Comparison of ENCODE assay signal across 14 mouse cellular contexts in the genomic region with DNA sequence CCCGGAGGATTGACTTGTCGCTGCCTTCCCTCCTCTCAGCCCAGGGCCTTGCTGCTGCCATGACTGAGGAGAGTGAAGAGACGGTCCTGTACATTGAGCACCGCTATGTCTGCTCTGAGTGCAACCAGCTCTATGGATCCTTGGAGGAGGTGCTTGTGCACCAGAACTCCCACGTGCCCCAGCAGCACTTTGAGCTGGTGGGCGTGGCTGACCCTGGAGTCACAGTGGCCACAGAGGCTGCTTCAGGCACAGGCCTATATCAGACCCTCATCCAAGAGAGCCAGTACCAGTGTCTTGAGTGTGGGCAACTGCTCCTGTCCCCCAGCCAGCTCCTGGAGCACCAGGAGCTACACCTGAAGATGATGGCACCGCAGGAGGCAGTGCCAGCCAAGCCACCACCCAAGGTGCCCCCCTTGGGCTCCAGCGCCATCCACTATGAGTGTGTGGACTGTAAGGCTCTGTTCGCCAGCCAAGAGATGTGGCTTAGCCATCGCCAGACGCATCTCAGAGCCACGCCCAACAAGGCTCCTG. TPM values are rescaled to one million over a fixed set of nuclear protein-coding genes. Genes with fewer than 3 reads are reported as not detected.
A peak's percentile ranks its signal among the peaks of the same experiment; 100 is the strongest.
DNase-seq lines count a peak whose midpoint lies in the region; ATAC-seq lines count a peak whose summit lies in the region.
"Had no signal": no experiment of that assay in that cellular context is flagged by ENCODE, and none has a peak within 500 bp of the region (broad histone marks: within the 10 kb centered on the region; RNA-seq: fewer than 3 reads in every experiment).

No protein-coding gene starts in this region.

- no peaks in the 10 kb centered on the region for H3K9me3 ChIP-seq in heart, embryonic 12.5 days (replicated peaks)
- no peaks in the 10 kb centered on the region for H3K9me3 ChIP-seq in midbrain, embryonic 10.5 days (replicated peaks)
- H3K9me3 ChIP-seq in midbrain, embryonic 14.5 days (ENCODE audit: control insufficient read depth, low read length) = no peaks in the 10 kb centered on the region
- H3K9me3 ChIP-seq: stomach, embryonic 15.5 days had no signal

- H3K27ac ChIP-seq in heart, embryonic 12.5 days (ENCODE audit: poor library complexity, severe bottlenecking) = no peak overlapping the region
- H3K27ac ChIP-seq in midbrain, embryonic 10.5 days (replicated peaks) = no peak overlapping the region
- no peak overlapping the region for H3K27ac ChIP-seq in midbrain, embryonic 14.5 days (replicated peaks; ENCODE audit: low read depth, low read length)
- H3K27ac ChIP-seq: stomach, embryonic 15.5 days had no signal

- DNase-seq in heart, postnatal 4 days = no peak
- DNase-seq in midbrain, embryonic 10.5 days (ENCODE audit: low spot score) = no peak
- DNase-seq in midbrain, embryonic 14.5 days = no peak
- peak; percentile 57 to 76 for DNase-seq in kidney, postnatal 25 days
- DNase-seq in urinary bladder, postnatal 36 days (ENCODE audit: low spot score in 2 of 2) = no peak
- DNase-seq in spleen, postnatal 4 days (ENCODE audit: low spot score in 2 of 2) = no peak
- DNase-seq: cerebellum, adult 2 months; embryo, embryonic 11 days; heart, postnatal 14 days; thymus, postnatal 36 days had no signal

- 0 out of 2 replicates have a peak overlapping the region, but pooled peaks have one; percentile 45 for H3K9ac ChIP-seq in heart, embryonic 12.5 days
- no peak overlapping the region for H3K9ac ChIP-seq in midbrain, embryonic 14.5 days (replicated peaks; ENCODE audit: low read length)
- H3K9ac ChIP-seq: stomach, embryonic 15.5 days had no signal

- H3K27me3 ChIP-seq in heart, embryonic 12.5 days (replicated peaks) = no peaks in the 10 kb centered on the region
- no peaks in the 10 kb centered on the region for H3K27me3 ChIP-seq in midbrain, embryonic 10.5 days (ENCODE audit: low read depth, poor library complexity, severe bottlenecking)
- H3K27me3 ChIP-seq in midbrain, embryonic 14.5 days (ENCODE audit: control insufficient read depth, insufficient read depth, low read length) = no peaks in the 10 kb centered on the region
- H3K27me3 ChIP-seq: stomach, embryonic 15.5 days had no signal

- peaks cover 36% of the 10 kb centered on the region for H3K4me1 ChIP-seq in heart, embryonic 12.5 days (replicated peaks)
- H3K4me1 ChIP-seq in midbrain, embryonic 10.5 days = peaks cover 48% of the 10 kb centered on the region
- peaks cover 20% of the 10 kb centered on the region for H3K4me1 ChIP-seq in midbrain, embryonic 14.5 days (ENCODE audit: control insufficient read depth, insufficient read depth, low read length)

- WGBS in heart, embryonic 12.5 days = 83% methylated on average over 12 of the region's 12 CpGs
- WGBS in midbrain, embryonic 10.5 days = 87% methylated on average over 12 of the region's 12 CpGs
- 81% methylated on average over 12 of the region's 12 CpGs for WGBS in midbrain, embryonic 14.5 days

- H3K4me2 ChIP-seq in heart, embryonic 12.5 days = no peak overlapping the region
- no peak overlapping the region for H3K4me2 ChIP-seq in midbrain, embryonic 14.5 days (ENCODE audit: low read length)

- H3K4me3 ChIP-seq in heart, embryonic 12.5 days = no peak overlapping the region
- H3K4me3 ChIP-seq in midbrain, embryonic 10.5 days = 0 out of 2 replicates have a peak overlapping the region, but pooled peaks have one; percentile 4
- no peak overlapping the region for H3K4me3 ChIP-seq in midbrain, embryonic 14.5 days (replicated peaks; ENCODE audit: low read depth, low read length)
- H3K4me3 ChIP-seq: stomach, embryonic 15.5 days had no signal

- peaks cover 53% of the 10 kb centered on the region for H3K36me3 ChIP-seq in heart, embryonic 12.5 days
- H3K36me3 ChIP-seq in midbrain, embryonic 10.5 days = peaks cover 54% of the 10 kb centered on the region
- H3K36me3 ChIP-seq in midbrain, embryonic 14.5 days (ENCODE audit: control insufficient read depth, insufficient read depth, low read length) = peaks cover 51% of the 10 kb centered on the region

- ATAC-seq in heart, embryonic 12.5 days (ENCODE audit: insufficient number of reproducible peaks, low FRiP score) = no peak
- no peak for ATAC-seq in midbrain, embryonic 14.5 days (ENCODE audit: low FRiP score, low TSS enrichment)
- ATAC-seq: inflammation-experienced regulatory T-cells, adult 6 months; midbrain, embryonic 16.5 days had no signal

RNA-seq across cellular contexts. Expression of a gene that starts 7.2 kb away (rescaled TPM):
- polyA plus RNA-seq in heart, embryonic 12.5 days (2016; fragmentation: Nextera tagmentation; extraction: Ambion mirVana) = 24.4 and 24.5 TPM in 2 replicates
- total RNA-seq in heart, postnatal 4 days (2021) = 10 to 100 TPM; 13.5 to 16.3 TPM
- polyA plus RNA-seq in midbrain, embryonic 10.5 days (2016; fragmentation: Nextera tagmentation; extraction: Ambion mirVana) = 44.4 and 45.3 TPM in 2 replicates
- 24.9 and 33.0 TPM in 2 replicates for polyA plus RNA-seq in midbrain, embryonic 14.5 days (2014; fragmentation: Nextera tagmentation; extraction: Ambion mirVana)

RNA-seq across cellular contexts. Expression of a gene that starts 7.4 kb away (rescaled TPM):
- 7.7 and 7.9 TPM in 2 replicates for polyA plus RNA-seq in heart, embryonic 12.5 days (2016; fragmentation: Nextera tagmentation; extraction: Ambion mirVana)
- 10 to 100 TPM; 14.0 to 15.7 TPM for total RNA-seq in heart, postnatal 4 days (2021)
- 5.4 and 7.5 TPM in 2 replicates for polyA plus RNA-seq in midbrain, embryonic 10.5 days (2016; fragmentation: Nextera tagmentation; extraction: Ambion mirVana)
- 21.7 and 27.3 TPM in 2 replicates for polyA plus RNA-seq in midbrain, embryonic 14.5 days (2014; fragmentation: Nextera tagmentation; extraction: Ambion mirVana)

Comparison
In these comparisons a context has a peak if more than half of its experiments do, and no peak if none do; other contexts are left out.
1. DNase-seq: peak in kidney, postnatal 25 days (2 of 2); none in heart, postnatal 4 days (single experiment), midbrain, embryonic 10.5 days (single experiment), midbrain, embryonic 14.5 days (single experiment), urinary bladder, postnatal 36 days (0 of 2) and spleen, postnatal 4 days (0 of 2).